Mouse (Mus musculus) embryonic facial prominence, embryonic 14.5 days (tissue): ENCODE measurements around the gene Ip6k3. TPM values are rescaled to one million over a fixed set of nuclear protein-coding genes. Genes with fewer than 3 reads are reported as not detected.

Experiments
- ATAC-seq: fragments of 200-750 bp; cut with Nextera tagmentation; 2 replicates; pipeline ENCODE4 v1.8.0; 2017; ENCODE audit warnings: low read depth, moderate number of reproducible peaks, moderate TSS enrichment
- DNase-seq: peaks from one replicate; pipeline ENCODE4 v3.0.0-alpha.2; 2015; ENCODE audit warnings: low spot score
- H3K27ac ChIP-seq: fragments of 300-500 bp; sonication (generic); replicated peaks from 2 replicates; pipeline ENCODE4 v1.5.1; 2014; ENCODE audit warnings: low read depth, mild to moderate bottlenecking, low read length, moderate library complexity
- H3K27me3 ChIP-seq: fragments of 300-500 bp; sonication (generic); replicated peaks from 2 replicates; pipeline ENCODE4 v1.6.1; 2014; ENCODE audit warnings: low read length; ENCODE audit not compliant: control insufficient read depth, insufficient read depth
- H3K36me3 ChIP-seq: fragments of 300-500 bp; sonication (generic); 2 replicates; pipeline ENCODE4 v1.6.1; 2014; ENCODE audit warnings: low read length, mixed read lengths; ENCODE audit not compliant: control insufficient read depth, insufficient read depth
- H3K4me1 ChIP-seq: fragments of 300-500 bp; sonication (generic); 2 replicates; pipeline ENCODE4 v1.6.1; 2014; ENCODE audit warnings: antibody characterized with exemption, low read length; ENCODE audit not compliant: control insufficient read depth, insufficient read depth
- H3K4me2 ChIP-seq: fragments of 300-500 bp; sonication (generic); 2 replicates; pipeline ENCODE4 v1.6.1; 2014; ENCODE audit warnings: low read depth, mild to moderate bottlenecking, low read length, moderate library complexity, mixed read lengths
- H3K4me3 ChIP-seq: fragments of 300-500 bp; sonication (generic); 2 replicates; pipeline ENCODE4 v1.5.1; 2014; ENCODE audit warnings: low read depth, mild to moderate bottlenecking, low read length
- H3K9ac ChIP-seq: fragments of 300-500 bp; sonication (generic); 2 replicates; pipeline ENCODE4 v1.6.1; 2014; ENCODE audit warnings: low read depth, mild to moderate bottlenecking, low read length, moderate library complexity, mixed read lengths
- H3K9me3 ChIP-seq: fragments of 300-500 bp; sonication (generic); 2 replicates; pipeline ENCODE4 v1.6.1; 2016; ENCODE audit warnings: low read length; ENCODE audit not compliant: control insufficient read depth
- WGBS: fragments of 180-500 bp; shearing (Covaris S2); extraction: QIAGEN DNeasy Blood & Tissue Kit; methylation state at CpG from one replicate; pipeline ENCODE4 v1.1.7; 2014; 5-methylcytosine and 5-hydroxymethylcytosine counted together
- polyA plus RNA-seq: library from polyadenylated mRNA; unstranded; fragments of >200 nt; fragmentation: Nextera tagmentation; extraction: Ambion mirVana; gene quantifications from 2 replicates; pipeline ENCODE4 v1.2.1, GENCODE M21; 2014

Gene Ip6k3
- polyA plus RNA-seq, 1 experiment from 2014 or later: 1.1 TPM

DNA sequence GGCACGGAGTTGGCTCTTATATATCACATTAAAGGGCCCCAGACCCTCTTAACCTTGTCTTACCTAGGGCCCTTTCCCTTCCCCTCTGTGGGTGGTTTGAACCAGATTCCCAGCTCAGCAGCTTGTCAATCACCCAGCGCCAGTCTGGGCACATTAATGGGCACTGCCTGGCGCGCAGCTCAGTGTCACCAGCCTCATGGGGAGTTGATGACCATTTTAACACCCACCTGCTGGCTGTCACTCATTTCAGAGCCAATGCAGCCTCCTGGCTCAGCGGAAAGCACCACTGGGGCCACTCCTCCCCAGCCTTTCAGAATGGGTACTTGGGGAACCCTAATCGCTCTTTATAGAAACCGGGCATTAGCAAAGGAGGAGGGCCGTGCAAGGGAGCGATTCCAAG lies 29.2 kb downstream of the Ip6k3 start:
- WGBS: 68% methylated on average over 9 of the region's 9 CpGs
- Histone ChIP-seq H3K4me3 (no peak overlapping the region), H3K9me3 (no peaks in the 10 kb centered on the region), H3K27ac (no peak overlapping the region), H3K9ac (no peak overlapping the region), H3K4me1 (peaks cover 6% of the 10 kb centered on the region; the same call in 1 of the 2 replicates), H3K4me2 (no peak overlapping the region), H3K36me3 (no peaks in the 10 kb centered on the region), H3K27me3 (no peaks in the 10 kb centered on the region)
- ATAC-seq (no peak), DNase-seq (no peak)

DNA sequence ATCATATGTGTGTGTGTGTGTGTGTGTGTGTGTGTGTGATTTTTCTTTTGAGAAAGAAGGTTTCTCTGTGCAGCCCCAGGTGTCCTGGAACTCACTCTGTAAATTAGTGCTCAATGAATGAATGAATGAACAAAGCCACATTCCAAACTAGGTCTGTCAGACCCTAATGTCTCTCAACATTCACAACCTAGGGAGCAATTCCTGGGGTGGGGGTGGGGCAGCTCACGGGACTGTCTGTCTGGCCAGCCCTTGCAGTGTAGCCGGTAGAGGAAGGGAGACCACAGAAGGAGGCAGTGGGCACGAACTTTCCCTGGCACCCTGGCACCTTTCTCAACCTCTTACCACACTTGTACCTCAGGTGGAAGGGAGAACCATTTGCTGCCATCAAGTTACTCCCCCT lies 32.9 kb downstream of the Ip6k3 start:
- Histone ChIP-seq H3K36me3 (0 out of 2 replicates have a peak, but pooled peaks cover 4% of the 10 kb centered on the region), H3K9me3 (no peaks in the 10 kb centered on the region), H3K27me3 (no peaks in the 10 kb centered on the region), H3K4me2 (no peak overlapping the region), H3K4me3 (no peak overlapping the region), H3K27ac (no peak overlapping the region), H3K9ac (no peak overlapping the region), H3K4me1 (peaks cover 17% of the 10 kb centered on the region)
- DNase-seq: no peak
- ATAC-seq: no peak
- 31% methylated on average over 3 of the region's 3 CpGs for WGBS

DNA sequence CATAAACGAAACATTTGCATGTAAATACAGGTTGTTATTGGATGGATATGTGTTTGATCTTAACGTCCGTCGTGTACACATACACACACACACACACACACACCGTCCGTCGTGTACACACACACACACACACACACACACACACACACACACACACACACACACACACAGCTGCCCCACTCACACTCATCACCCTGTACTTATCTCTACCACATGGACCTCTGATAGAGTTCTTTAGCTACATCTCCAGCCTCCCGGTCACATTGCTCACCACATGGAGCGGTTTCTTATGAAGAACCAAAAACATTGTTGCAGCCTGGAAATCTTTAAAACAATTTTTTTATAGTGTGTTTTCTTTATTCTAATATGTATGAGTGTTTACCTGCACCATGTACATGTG lies 33.4 kb downstream of the Ip6k3 start:
- no peaks in the 10 kb centered on the region for H3K9me3 ChIP-seq
- WGBS: 18% methylated on average over 8 of the region's 9 CpGs
- H3K27me3 ChIP-seq: no peaks in the 10 kb centered on the region
- H3K4me1 ChIP-seq: peaks cover 17% of the 10 kb centered on the region
- DNase-seq: no peak
- peak overlapping the region; percentile 49 for H3K4me3 ChIP-seq
- peak overlapping the region; percentile 64 for H3K9ac ChIP-seq
- peak; percentile 2 for ATAC-seq
- H3K4me2 ChIP-seq: peak overlapping the region; percentile 53
- H3K27ac ChIP-seq: no peak overlapping the region
- 0 out of 2 replicates have a peak, but pooled peaks cover 4% of the 10 kb centered on the region for H3K36me3 ChIP-seq

DNA sequence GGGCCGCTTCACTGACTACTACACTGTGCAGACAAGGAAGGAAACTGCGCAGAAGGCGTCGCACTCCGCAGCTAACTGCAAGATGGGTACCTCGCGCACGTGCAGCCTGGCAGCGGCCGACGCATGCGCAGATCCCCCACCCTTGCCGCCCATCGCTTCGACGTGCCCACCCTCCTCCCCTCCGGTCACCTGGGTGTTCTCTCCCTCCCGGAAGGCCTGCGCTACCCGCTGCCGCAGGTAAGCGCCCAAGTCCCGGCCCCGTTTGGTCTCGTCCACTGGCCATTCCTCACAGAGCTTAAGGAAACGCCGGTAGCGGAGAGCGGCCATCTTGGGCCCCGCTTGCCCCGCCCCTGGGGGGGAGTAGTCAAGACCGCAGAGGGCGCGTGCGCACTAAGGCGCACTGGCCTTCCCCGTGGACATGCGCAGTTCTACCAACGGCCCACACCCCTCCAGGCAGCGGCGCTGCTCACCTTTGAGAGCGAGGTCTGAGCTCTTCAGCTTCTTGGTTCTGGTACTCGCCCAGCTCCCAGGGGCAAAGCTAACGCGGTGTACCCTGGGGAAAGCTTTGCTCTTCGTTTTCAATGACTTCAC lies 33.9 kb downstream of the Ip6k3 start, which contains the start of gene Uqcc2:
Uqcc2 (minus strand) TSS at position 366 of the 591 bp plus-strand sequence.
- peak; percentile 95 for ATAC-seq
- peak within 1 kb of the TSS; percentile 24; the same call in 1 of the 2 replicates for H3K27ac ChIP-seq
- peaks cover 17% of the 10 kb centered on the region for H3K4me1 ChIP-seq

DNA sequence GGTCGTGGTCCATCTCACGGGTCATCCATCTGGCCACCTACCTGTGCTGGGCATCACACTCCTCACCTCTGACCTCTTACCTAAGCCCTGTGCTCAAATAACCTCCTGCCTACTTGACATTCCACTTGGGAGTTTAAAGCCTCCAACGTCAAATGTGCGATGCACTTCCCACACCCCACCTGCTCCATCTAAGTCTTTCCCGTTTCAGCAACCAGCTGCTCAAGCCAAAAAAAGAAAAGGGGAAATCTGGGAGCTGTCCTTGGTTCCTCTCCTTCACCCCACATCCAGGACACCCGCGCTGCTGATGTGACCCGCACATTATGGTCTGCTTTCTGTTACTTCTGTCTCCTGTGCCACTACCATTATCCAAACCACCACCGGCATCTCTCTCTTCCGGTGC lies 35.4 kb downstream of the Ip6k3 start:
- no peak for ATAC-seq
- WGBS: 83% methylated on average over 10 of the region's 10 CpGs
- peaks cover 17% of the 10 kb centered on the region for H3K4me1 ChIP-seq
- H3K9me3 ChIP-seq: no peaks in the 10 kb centered on the region
- H3K36me3 ChIP-seq: 0 out of 2 replicates have a peak, but pooled peaks cover 4% of the 10 kb centered on the region
- no peak overlapping the region for H3K4me2 ChIP-seq
- no peak overlapping the region for H3K4me3 ChIP-seq
- H3K27ac ChIP-seq: no peak overlapping the region
- DNase-seq: no peak
- no peaks in the 10 kb centered on the region for H3K27me3 ChIP-seq
- H3K9ac ChIP-seq: no peak overlapping the region

More for the DNA sequence above, 33.9 kb downstream of the Ip6k3 start, which contains the start of gene Uqcc2:
- WGBS: 0% methylated on average over 33 of the region's 46 CpGs
- Histone ChIP-seq H3K9ac (peak within 1 kb of the TSS; percentile 64), H3K9me3 (no peaks in the 10 kb centered on the region), H3K4me3 (peak within 1 kb of the TSS; percentile 49), H3K36me3 (0 out of 2 replicates have a peak, but pooled peaks cover 4% of the 10 kb centered on the region), H3K4me2 (peak within 1 kb of the TSS; percentile 53), H3K27me3 (no peaks in the 10 kb centered on the region)
- DNase-seq: peak; percentile 99

DNA sequence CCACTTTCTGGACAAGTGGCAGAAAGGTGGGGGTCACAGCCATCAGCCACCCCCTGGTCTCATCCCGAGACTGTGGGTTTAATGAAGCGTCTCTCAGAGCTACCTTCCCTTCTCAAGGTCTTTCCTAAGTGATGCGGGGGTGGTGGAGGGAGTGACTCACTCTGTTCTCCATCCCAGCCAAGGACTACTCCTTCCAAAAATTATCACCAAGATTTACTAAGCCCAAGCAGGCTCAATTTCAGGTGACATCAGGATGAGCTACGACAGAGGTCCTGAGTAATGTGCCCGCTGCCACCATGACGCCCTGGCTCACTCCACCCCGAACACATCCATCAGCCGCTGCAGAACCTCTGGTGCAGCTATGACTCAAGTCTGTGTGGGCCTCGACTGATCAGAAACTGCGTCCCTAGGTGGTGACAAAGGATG lies 36.3 kb downstream of the Ip6k3 start:
- H3K4me3 ChIP-seq: no peak overlapping the region
- H3K27ac ChIP-seq: no peak overlapping the region
- 85% methylated on average over 10 of the region's 10 CpGs for WGBS
- 0 out of 2 replicates have a peak, but pooled peaks cover 4% of the 10 kb centered on the region for H3K36me3 ChIP-seq
- H3K4me1 ChIP-seq: peaks cover 17% of the 10 kb centered on the region
- H3K9me3 ChIP-seq: no peaks in the 10 kb centered on the region
- ATAC-seq (no peak), DNase-seq (no peak)
- H3K4me2 ChIP-seq: no peak overlapping the region
- H3K9ac ChIP-seq: no peak overlapping the region
- no peaks in the 10 kb centered on the region for H3K27me3 ChIP-seq

GRCm38 (mm10) chr17:27130246-27130645 lies 37.3 kb downstream of the Ip6k3 start:
- Histone ChIP-seq H3K4me1 (peaks cover 17% of the 10 kb centered on the region), H3K4me3 (no peak overlapping the region), H3K4me2 (no peak overlapping the region), H3K9ac (peak overlapping the region; percentile 19; the same call in 1 of the 2 replicates), H3K27ac (no peak overlapping the region), H3K27me3 (no peaks in the 10 kb centered on the region), H3K36me3 (0 out of 2 replicates have a peak, but pooled peaks cover 4% of the 10 kb centered on the region), H3K9me3 (no peaks in the 10 kb centered on the region)
- DNase-seq: peak; percentile 37
- no peak for ATAC-seq
- WGBS: 54% methylated on average over 9 of the region's 9 CpGs

GRCm38 (mm10) chr17:27129819-27130218 lies 37.8 kb downstream of the Ip6k3 start:
- H3K9ac ChIP-seq: no peak overlapping the region
- 82% methylated on average over 6 of the region's 7 CpGs for WGBS
- peaks cover 7% of the 10 kb centered on the region; the same call in 1 of the 2 replicates for H3K36me3 ChIP-seq
- no peaks in the 10 kb centered on the region for H3K27me3 ChIP-seq
- H3K4me2 ChIP-seq: no peak overlapping the region
- no peak for ATAC-seq
- H3K4me1 ChIP-seq: peaks cover 17% of the 10 kb centered on the region
- no peaks in the 10 kb centered on the region for H3K9me3 ChIP-seq
- no peak for DNase-seq
- H3K27ac ChIP-seq: no peak overlapping the region
- H3K4me3 ChIP-seq: no peak overlapping the region

- ATAC-seq: no peak
- no peaks in the 10 kb centered on the region for H3K9me3 ChIP-seq
- H3K27me3 ChIP-seq: no peaks in the 10 kb centered on the region
- H3K27ac ChIP-seq: no peak overlapping the region
- H3K4me1 ChIP-seq: peaks cover 17% of the 10 kb centered on the region
- WGBS: 77% methylated on average over 13 of the region's 13 CpGs
- no peak overlapping the region for H3K9ac ChIP-seq
- H3K36me3 ChIP-seq: peaks cover 12% of the 10 kb centered on the region; the same call in 1 of the 2 replicates
- no peak for DNase-seq
- H3K4me2 ChIP-seq: no peak overlapping the region
- no peak overlapping the region for H3K4me3 ChIP-seq
Measured at GRCm38 (mm10) chr17:27129291-27129690, 38.3 kb downstream of the Ip6k3 start.
